Mouse (Mus musculus): ENCODE data around the gene Smtn. TPM values are rescaled to one million over a fixed set of nuclear protein-coding genes. Genes with fewer than 3 reads are reported as not detected.

Smtn gene
- polyA plus RNA-seq, 1 experiment from 2014 or later, result 69.5 TPM

DNA sequence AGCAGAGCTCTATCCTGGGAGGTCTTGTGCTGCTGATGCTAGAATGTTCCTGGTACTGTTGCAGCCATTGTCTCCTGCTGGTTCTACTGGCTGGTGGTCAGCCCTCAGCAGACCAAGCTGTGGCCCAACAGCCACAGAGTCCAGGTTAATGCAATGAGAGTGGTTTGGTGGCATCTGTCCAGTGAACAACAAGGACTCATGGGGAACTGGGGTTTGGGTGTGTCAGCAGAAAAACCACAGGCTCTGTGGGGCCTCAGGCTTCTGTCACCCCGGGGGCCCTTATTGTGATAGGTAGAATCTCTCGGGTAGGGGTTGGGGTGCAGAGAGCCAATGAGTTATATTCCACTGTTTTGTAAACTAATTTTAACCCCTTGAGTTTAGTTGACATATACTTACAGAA lies 30.1 kb downstream of the Smtn start:
- no peak overlapping the region; the same call in 1 of the 2 replicates for H3K27ac ChIP-seq
- 77% methylated on average over 2 of the region's 2 CpGs for WGBS
- H3K9me3 ChIP-seq, result no peaks in the 10 kb centered on the region
- H3K4me1 ChIP-seq, result peaks cover 35% of the 10 kb centered on the region
- H3K4me3 ChIP-seq, result no peak overlapping the region
- no peaks in the 10 kb centered on the region for H3K27me3 ChIP-seq (ENCODE audit: insufficient read depth, poor library complexity, severe bottlenecking)
- H3K36me3 ChIP-seq, result no peaks in the 10 kb centered on the region
- DNase-seq (ENCODE audit: low spot score), result no peak

DNA sequence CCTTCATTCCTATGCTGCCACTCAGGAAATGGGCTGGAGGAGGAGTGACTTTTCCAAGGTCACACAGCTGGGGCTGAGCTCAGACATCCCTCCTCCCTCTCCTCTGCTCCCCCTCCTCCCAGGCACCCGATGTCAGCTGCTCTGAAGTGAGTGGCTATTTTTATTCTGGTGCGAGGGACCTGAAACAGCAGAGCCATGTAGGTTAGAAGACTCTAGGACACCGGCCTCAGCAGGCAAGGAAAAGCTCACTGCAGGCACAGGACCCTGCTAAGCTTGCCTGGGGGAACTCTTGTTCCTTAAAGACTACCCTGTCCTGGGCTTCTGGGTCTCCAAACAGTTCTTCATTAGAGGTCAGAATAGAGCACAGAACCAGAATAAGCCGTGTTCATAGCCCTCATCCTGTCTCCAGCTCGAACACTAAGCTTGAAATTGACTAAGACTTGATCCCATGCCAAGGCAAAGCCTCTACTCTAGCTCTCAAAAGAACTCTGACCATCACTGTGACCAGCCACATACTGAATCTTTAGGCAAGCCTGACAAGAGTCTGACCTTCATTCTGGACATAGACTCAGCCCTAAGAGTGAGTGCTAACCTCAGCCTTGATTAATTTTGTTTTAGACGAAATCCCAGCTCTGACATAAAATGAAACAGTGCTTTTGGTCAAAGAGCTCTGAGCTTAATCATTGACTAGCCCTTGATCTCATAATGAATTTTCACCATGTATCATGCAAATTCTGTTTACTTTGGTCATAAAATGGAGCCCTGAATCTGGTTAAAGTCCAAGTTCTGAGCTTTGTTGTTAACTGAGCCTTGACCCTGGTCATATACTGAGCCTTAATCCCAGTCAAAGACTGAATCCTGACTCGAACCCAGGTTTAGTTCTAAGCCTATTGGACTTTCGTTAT lies 31.0 kb downstream of the Smtn start:
- no peaks in the 10 kb centered on the region for H3K27me3 ChIP-seq (ENCODE audit: insufficient read depth, poor library complexity, severe bottlenecking)
- H3K9me3 ChIP-seq, result no peaks in the 10 kb centered on the region
- peak overlapping the region; percentile 5; the same call in 1 of the 2 replicates for H3K4me3 ChIP-seq
- DNase-seq (ENCODE audit: low spot score), result no peak
- no peaks in the 10 kb centered on the region for H3K36me3 ChIP-seq
- peaks cover 41% of the 10 kb centered on the region for H3K4me1 ChIP-seq
- peak overlapping the region; percentile 80 for H3K27ac ChIP-seq
- 56% methylated on average over 8 of the region's 8 CpGs for WGBS

DNA sequence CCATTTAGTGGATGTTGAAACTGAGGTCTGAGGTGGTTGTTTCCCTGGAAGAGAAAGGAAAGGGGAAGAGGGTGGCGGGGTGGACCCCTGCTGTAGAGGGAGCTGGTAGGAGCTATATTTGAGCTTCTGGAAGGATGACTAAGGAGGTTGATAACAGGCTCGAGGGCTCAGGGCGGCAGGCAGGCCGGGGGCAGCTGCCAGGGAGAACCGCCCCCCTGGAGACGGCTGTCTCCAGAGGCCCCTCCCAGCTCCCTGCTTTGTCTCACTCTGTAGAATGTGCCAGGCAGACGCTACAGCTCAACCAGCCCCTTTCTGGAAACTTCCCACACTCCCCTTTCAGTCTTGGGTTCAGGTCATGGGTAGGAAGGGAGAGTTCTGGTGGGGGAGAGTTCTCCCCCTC lies 32.2 kb downstream of the Smtn start:
- DNase-seq (ENCODE audit: low spot score), result no peak
- 12% methylated on average over 7 of the region's 7 CpGs for WGBS
- Histone ChIP-seq H3K4me3 (no peak overlapping the region), H3K27me3 (ENCODE audit: insufficient read depth, poor library complexity, severe bottlenecking) (0 out of 2 replicates have a peak, but pooled peaks cover 9% of the 10 kb centered on the region), H3K27ac (peak overlapping the region; percentile 80), H3K4me1 (peaks cover 42% of the 10 kb centered on the region), H3K36me3 (no peaks in the 10 kb centered on the region), H3K9me3 (no peaks in the 10 kb centered on the region)

DNA sequence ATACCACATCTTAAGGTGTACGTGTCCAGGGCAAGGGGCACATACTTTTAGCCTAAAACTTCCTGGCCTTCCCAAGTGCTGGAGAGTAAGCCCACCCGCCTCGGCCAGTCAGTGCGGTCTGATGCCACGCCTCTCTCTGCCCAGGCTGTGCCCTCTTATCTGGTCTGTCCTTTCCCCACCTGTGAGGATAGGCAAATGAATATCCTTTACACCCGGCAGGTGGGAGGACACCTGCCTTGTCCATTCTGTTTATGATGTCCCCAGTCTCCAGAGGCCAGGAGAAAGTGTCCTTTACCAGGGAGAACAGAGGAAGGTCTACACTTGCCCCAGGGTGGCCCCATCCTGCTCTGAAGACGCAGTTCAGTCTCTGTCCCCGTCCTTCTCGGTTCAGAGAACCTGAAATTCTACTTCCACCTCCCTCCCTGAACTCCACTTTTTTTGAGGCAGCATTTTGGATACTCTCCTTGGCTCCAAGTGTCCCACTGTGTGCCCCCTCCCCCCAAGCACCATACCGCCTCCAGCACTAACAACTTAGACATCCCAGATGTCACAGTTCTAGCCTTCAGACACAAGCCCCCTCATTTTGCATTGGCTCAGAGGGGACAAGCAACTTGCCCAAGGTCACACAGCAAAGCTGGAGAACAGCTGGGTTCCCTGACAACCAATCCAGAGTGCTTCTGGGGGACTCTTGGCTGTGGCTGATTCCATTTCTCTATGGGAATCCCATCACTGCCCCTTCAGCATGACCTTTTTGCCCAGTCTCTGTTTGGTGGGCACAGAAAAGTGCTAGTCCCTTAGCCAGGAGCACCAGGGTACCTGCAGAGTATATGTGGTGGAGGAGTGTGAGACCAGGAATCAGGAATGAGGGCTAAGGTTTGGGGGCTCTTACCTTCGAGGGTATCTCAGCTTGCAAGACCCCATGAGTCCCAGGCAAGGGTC lies 36.4 kb downstream of the Smtn start:
- Histone ChIP-seq H3K4me3 (peak overlapping the region; percentile 44), H3K36me3 (peaks cover 10% of the 10 kb centered on the region; the same call in 1 of the 2 replicates), H3K4me1 (peaks cover 34% of the 10 kb centered on the region), H3K9me3 (no peaks in the 10 kb centered on the region), H3K27me3 (ENCODE audit: insufficient read depth, poor library complexity, severe bottlenecking) (peaks cover 43% of the 10 kb centered on the region), H3K27ac (peak overlapping the region; percentile 78)
- DNase-seq (ENCODE audit: low spot score), result no peak
- 68% methylated on average over 11 of the region's 11 CpGs for WGBS

DNA sequence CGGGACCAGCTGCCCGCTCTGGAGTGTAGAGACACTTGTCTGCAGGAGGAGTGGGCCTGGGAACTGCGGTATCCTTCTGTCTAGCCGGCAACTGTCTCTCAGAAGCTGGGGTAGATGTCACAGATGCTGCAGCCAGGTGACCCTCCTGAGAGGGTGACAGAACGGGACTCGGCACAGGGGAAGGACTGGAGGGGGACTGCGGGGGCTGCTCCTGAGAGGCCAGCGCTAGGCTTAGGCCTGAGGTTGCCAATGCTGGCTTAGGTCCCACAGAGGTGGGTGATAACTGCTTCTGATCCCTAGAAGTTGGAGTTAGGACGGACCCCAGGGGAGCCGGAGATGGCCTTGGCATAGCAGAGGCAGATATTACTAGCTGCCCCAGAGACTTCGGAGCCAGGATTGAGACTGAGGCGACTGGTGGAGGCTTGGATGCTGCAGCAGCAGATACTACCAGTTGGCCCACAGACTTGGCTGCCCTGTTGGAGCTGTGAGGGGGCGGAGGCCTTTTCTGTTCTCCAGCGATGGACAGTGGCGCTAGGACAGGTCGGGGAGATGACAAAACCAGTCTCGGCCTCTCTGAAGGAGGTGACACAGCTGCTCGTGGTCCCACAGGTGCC lies 37.8 kb downstream of the Smtn start:
- no peak for DNase-seq (ENCODE audit: low spot score)
- Histone ChIP-seq H3K4me3 (no peak overlapping the region), H3K4me1 (peaks cover 19% of the 10 kb centered on the region), H3K27me3 (ENCODE audit: insufficient read depth, poor library complexity, severe bottlenecking) (peaks cover 43% of the 10 kb centered on the region), H3K36me3 (peaks cover 10% of the 10 kb centered on the region; the same call in 1 of the 2 replicates), H3K27ac (no peak overlapping the region), H3K9me3 (no peaks in the 10 kb centered on the region)
- WGBS, result 73% methylated on average over 18 of the region's 18 CpGs

DNA sequence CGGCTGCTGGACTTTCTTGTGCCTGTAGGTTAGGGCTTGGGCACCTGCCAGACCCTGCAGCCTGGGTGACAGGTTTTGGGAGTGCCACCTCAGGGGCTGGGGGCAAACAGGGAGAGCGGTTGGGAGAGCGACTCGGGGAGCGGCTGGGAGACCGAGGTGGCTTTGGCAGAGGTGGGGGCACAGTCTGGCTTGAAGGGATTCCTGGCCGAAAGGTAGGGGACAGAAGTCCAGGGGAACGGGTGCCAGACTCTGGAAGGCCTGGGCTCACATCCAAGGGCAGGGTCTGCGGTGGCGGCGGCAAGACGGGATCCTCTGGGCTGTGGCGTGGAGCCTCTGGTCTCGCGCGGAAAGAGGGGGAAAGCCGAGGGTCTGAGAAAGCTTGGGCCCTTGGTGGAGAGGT lies 38.4 kb downstream of the Smtn start:
- no peak for DNase-seq (ENCODE audit: low spot score)
- Histone ChIP-seq H3K36me3 (peaks cover 10% of the 10 kb centered on the region; the same call in 1 of the 2 replicates), H3K4me3 (no peak overlapping the region), H3K27me3 (ENCODE audit: insufficient read depth, poor library complexity, severe bottlenecking) (peaks cover 43% of the 10 kb centered on the region), H3K9me3 (no peaks in the 10 kb centered on the region), H3K27ac (no peak overlapping the region), H3K4me1 (peaks cover 17% of the 10 kb centered on the region)
- WGBS, result 70% methylated on average over 17 of the region's 17 CpGs

DNA sequence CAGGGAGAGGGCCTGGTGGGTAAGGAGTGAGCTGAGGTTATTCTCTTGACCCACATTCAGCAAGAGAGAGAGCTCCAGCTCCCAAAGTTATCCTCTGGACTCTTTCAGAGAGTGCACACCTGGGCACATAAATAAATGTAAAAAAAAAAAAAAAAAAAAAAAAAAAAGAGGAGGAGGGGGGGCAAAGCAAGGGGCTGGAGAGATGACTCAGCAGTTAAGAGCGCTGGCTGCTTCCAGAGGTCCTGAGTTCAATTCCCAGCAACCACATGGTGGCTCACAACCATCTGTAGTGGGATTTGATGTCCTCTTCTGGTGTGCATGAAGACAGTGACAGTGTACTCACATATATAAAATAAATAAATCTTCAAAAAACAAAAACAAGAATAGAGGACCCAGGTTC lies 43.1 kb downstream of the Smtn start:
- Histone ChIP-seq H3K36me3 (peaks cover 7% of the 10 kb centered on the region; the same call in 1 of the 2 replicates), H3K27ac (no peak overlapping the region), H3K4me3 (no peak overlapping the region), H3K27me3 (ENCODE audit: insufficient read depth, poor library complexity, severe bottlenecking) (peaks cover 25% of the 10 kb centered on the region), H3K9me3 (no peaks in the 10 kb centered on the region), H3K4me1 (peaks cover 9% of the 10 kb centered on the region)
- 86% methylated on average over 1 of the region's 1 CpGs for WGBS
- no peak for DNase-seq (ENCODE audit: low spot score)

DNA sequence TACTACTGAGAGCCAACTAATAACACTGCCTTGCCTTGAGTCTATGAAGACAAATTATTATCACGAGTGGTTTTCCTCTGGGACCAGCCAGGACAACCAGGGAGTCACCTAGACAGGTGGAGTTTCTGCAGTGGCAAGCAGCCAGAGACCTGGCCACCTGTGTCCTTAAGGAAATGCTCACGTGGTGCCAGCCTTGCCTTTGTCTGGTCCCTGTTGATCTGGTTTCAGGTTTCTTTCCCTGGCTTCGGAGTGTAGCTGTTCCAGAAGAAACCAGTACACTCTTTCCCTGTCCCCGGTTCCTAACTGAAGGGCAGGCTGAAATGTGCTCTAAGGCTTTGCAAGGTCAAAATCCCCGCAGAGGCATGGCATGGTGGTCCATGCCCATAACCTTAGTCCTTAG lies 43.7 kb downstream of the Smtn start:
- H3K4me3 ChIP-seq, result no peak overlapping the region
- no peak overlapping the region for H3K27ac ChIP-seq
- H3K27me3 ChIP-seq (ENCODE audit: insufficient read depth, poor library complexity, severe bottlenecking), result peaks cover 21% of the 10 kb centered on the region
- H3K36me3 ChIP-seq, result peaks cover 3% of the 10 kb centered on the region; the same call in 1 of the 2 replicates
- H3K9me3 ChIP-seq, result no peaks in the 10 kb centered on the region
- no peak for DNase-seq (ENCODE audit: low spot score)
- WGBS, result 51% methylated on average over 5 of the region's 5 CpGs
- H3K4me1 ChIP-seq, result peaks cover 9% of the 10 kb centered on the region

DNA sequence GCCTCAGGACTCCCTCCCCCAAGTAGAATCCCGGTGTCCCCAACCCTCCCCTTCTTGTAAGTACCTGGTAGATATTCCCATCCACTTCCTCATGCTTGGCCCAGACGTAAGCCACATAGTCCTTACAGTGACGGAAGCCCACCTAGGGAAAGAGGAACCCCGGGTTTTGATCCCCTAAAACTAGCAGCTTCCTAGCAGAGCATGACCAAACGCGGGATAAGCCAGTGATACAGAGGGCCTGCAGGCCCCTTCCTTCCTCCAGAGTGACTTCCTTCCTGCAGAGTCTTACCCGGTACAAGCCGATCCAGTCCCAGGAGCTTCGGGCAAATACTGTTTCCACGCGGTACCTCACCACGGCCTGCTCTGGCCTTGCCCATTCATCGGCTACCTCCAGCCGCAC lies 44.9 kb downstream of the Smtn start:
- peaks cover 9% of the 10 kb centered on the region for H3K4me1 ChIP-seq
- no peak overlapping the region for H3K4me3 ChIP-seq
- no peak for DNase-seq (ENCODE audit: low spot score)
- H3K36me3 ChIP-seq, result peaks cover 3% of the 10 kb centered on the region; the same call in 1 of the 2 replicates
- 80% methylated on average over 14 of the region's 14 CpGs for WGBS
- peaks cover 8% of the 10 kb centered on the region; the same call in 1 of the 2 replicates for H3K27me3 ChIP-seq (ENCODE audit: insufficient read depth, poor library complexity, severe bottlenecking)
- no peaks in the 10 kb centered on the region for H3K9me3 ChIP-seq
- H3K27ac ChIP-seq, result 0 out of 2 replicates have a peak overlapping the region, but pooled peaks have one; percentile 49

DNA sequence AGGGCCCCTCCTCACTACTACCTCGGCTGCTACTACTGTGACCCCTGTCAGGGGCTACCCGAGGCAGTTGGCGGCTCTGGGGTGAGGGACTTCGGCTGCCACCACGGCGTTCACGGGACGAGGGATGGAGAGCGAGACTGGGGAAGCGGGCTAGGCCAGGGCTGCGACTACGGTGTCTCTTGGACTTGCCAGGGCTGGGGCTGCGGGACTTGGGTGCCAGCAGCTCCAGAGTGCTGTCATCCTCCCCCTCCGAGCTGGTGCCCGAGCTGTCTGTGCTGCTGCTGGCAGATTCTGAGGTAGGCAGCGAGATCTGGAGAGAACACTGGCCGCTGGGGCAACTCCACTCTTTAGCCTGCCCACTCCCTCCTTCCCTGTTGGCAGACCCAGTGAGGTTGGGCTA lies 45.6 kb downstream of the Smtn start:
- peaks cover 9% of the 10 kb centered on the region for H3K4me1 ChIP-seq
- DNase-seq (ENCODE audit: low spot score), result no peak
- 0 out of 2 replicates have a peak, but pooled peaks cover 2% of the 10 kb centered on the region for H3K27me3 ChIP-seq (ENCODE audit: insufficient read depth, poor library complexity, severe bottlenecking)
- no peaks in the 10 kb centered on the region for H3K9me3 ChIP-seq
- peaks cover 3% of the 10 kb centered on the region; the same call in 1 of the 2 replicates for H3K36me3 ChIP-seq
- no peak overlapping the region for H3K4me3 ChIP-seq
- H3K27ac ChIP-seq, result peak overlapping the region; percentile 49
- 76% methylated on average over 17 of the region's 17 CpGs for WGBS

DNA sequence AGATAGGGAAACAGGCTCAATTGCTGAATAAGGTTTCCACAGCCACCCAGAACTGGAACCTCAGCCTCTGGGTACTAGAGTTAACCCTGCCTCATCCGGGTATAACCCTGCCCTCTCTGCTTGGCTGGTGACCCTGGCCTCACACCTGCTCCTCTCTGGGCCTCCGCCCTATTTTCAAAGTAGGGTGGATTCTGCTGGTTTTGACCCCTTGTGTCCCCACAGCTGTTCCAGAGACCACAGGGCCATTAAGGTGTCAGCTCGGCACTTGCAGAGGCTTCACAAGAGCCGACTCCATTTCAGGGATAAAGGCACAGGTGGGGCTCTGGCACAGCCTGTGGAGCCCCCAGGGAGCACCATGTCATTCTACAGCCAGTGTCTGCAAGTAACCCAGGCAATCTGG lies 47.7 kb downstream of the Smtn start:
- Histone ChIP-seq H3K4me1 (peaks cover 25% of the 10 kb centered on the region), H3K27me3 (ENCODE audit: insufficient read depth, poor library complexity, severe bottlenecking) (no peaks in the 10 kb centered on the region), H3K36me3 (no peaks in the 10 kb centered on the region), H3K4me3 (no peak overlapping the region), H3K27ac (no peak overlapping the region), H3K9me3 (no peaks in the 10 kb centered on the region)
- DNase-seq (ENCODE audit: low spot score), result no peak
- WGBS, result 71% methylated on average over 4 of the region's 4 CpGs

DNA sequence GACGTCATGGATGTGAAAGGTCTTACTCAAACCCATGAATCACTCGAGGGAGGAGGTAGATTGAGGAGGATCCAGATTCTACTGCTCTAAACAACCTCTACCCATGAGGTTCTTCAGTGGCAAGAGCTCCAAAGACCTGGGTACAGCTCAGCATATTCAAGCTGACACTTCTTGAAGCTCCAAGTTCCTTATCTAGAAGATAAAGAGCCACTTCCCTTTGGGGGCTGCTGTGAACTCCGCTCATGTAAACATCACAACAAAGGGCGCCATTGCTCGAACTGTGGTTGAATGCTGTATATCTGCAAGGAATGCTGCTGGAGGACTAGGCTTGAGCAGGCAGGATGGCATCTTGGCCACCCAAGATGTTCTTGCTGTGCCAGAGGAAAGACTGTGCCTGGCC lies 51.4 kb downstream of the Smtn start:
- Histone ChIP-seq H3K9me3 (no peaks in the 10 kb centered on the region), H3K4me3 (no peak overlapping the region), H3K27me3 (ENCODE audit: insufficient read depth, poor library complexity, severe bottlenecking) (0 out of 2 replicates have a peak, but pooled peaks cover 3% of the 10 kb centered on the region), H3K36me3 (no peaks in the 10 kb centered on the region), H3K27ac (no peak overlapping the region), H3K4me1 (peaks cover 16% of the 10 kb centered on the region)
- 53% methylated on average over 5 of the region's 5 CpGs for WGBS
- no peak for DNase-seq (ENCODE audit: low spot score)

All from heart, embryonic 10.5 days (tissue).